Mouse (Mus musculus): ENCODE measurements around the gene Atp1a3. TPM values are rescaled to one million over a fixed set of nuclear protein-coding genes. Genes with fewer than 3 reads are reported as not detected.
A peak's percentile ranks its signal among the peaks of the same experiment; 100 is the strongest.

Atp1a3 gene
- polyA plus RNA-seq, 1 experiment from 2014 or later: 1.0 TPM

DNA sequence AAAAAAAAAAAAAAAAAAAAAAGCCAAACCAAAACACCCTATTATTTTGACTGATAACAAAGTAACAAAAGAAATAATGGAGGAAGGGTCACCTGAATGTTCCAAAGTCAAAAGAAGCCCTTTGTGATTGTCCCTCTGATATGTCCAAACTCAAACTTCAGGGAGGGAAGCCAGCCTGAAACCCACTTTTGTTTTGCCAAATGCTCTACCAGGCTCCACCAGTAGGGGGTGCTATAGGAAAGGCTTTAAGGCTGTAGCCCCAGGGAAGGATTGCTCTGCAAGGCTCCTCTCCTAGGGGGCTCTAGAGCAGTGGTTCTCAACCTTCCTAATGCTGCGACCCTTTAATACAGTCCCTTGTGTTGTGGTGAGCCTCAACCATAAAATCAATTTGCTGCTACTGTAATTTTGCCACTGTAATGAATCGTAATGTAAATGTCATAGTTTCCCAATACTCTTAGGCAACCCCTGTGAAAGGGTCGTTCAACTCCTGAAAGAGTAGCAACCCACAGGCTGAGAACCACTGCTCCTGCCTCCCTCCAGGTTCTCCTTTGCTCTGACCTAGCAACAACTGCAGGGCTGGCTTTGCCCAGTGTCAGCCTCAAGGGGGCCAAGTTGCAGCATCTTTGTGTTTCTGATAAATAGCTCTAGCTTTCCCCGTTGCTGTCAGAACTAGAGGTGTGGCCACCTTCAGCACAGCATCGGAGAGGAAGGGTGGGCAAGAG lies 24.4 kb upstream of the Atp1a3 start:
- H3K27ac ChIP-seq (ENCODE audit: low read length): no peak overlapping the region
- peaks cover 3% of the 10 kb centered on the region; the same call in 1 of the 2 replicates for H3K36me3 ChIP-seq (ENCODE audit: control insufficient read depth, insufficient read depth, low read length)
- H3K27me3 ChIP-seq (ENCODE audit: control insufficient read depth, insufficient read depth, low read depth, low read length): no peaks in the 10 kb centered on the region
- H3K4me3 ChIP-seq (ENCODE audit: low read length): no peak overlapping the region
- WGBS: 43% methylated on average over 5 of the region's 5 CpGs
- H3K4me2 ChIP-seq (ENCODE audit: low read depth, low read length): no peak overlapping the region
- ATAC-seq (ENCODE audit: low read depth): peak; percentile 68
- H3K9ac ChIP-seq (ENCODE audit: low read length): no peak overlapping the region
- H3K4me1 ChIP-seq (replicated peaks; ENCODE audit: control insufficient read depth, insufficient read depth, low read length): no peaks in the 10 kb centered on the region
- no peaks in the 10 kb centered on the region for H3K9me3 ChIP-seq (ENCODE audit: control insufficient read depth, low read length)

DNA sequence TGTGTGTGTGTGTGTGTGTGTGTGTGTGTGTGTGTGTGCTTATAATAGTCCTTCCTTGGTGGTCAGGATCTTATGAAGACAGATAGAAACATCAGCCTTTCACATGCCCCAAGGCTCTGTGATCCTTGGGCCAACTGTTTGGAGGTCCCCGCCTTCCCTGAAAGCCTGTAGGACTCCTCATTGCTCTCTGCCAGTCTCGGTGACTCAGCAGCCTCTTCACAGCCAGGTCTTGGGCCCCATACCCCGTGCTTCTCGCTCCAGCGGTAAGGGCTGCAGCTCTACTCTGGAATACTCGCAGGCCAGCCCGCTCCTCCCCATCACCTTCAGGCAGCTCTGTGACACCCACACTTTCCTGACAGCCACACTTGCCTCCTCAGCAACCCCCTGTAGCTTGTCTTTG lies 20.7 kb upstream of the Atp1a3 start:
- Histone ChIP-seq H3K4me2 (ENCODE audit: low read depth, low read length) (no peak overlapping the region), H3K27me3 (ENCODE audit: control insufficient read depth, insufficient read depth, low read depth, low read length) (no peaks in the 10 kb centered on the region), H3K9me3 (ENCODE audit: control insufficient read depth, low read length) (no peaks in the 10 kb centered on the region), H3K27ac (ENCODE audit: low read length) (no peak overlapping the region), H3K36me3 (ENCODE audit: control insufficient read depth, insufficient read depth, low read length) (peaks cover 5% of the 10 kb centered on the region; the same call in 1 of the 2 replicates), H3K4me3 (ENCODE audit: low read length) (no peak overlapping the region), H3K9ac (ENCODE audit: low read length) (no peak overlapping the region), H3K4me1 (replicated peaks; ENCODE audit: control insufficient read depth, insufficient read depth, low read length) (no peaks in the 10 kb centered on the region)
- no peak for ATAC-seq (ENCODE audit: low read depth)
- WGBS: 56% methylated on average over 7 of the region's 7 CpGs

DNA sequence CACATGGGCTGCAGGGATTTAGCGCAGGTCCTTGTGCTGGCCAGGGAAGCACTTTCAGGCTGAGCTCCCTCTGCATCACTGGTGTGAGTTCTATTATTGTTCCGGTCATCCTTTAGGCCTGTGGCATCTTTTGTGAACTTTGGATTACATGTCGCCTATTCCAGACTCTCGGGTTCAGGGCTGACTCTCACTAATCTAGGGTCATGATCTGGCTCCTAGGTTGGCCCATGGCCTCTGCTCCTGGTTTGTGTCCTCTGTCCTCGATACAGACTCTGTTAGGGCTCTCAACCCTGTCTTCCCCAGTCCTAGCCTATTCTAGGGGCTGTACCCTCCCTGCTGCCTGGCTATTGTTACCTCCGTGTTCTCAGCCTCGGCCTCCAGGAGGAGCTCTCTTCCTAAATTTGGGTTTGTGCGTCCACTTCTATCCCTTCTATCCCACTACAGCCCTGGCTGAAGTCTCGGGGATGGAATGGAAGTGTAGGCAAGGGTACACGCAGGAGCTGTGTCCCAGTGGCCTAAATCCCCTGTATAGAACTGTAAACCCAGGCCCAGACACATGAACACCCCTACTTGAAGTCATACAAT lies 20.2 kb upstream of the Atp1a3 start:
- H3K4me3 ChIP-seq (ENCODE audit: low read length): no peak overlapping the region
- no peak overlapping the region for H3K27ac ChIP-seq (ENCODE audit: low read length)
- peaks cover 8% of the 10 kb centered on the region; the same call in 1 of the 2 replicates for H3K36me3 ChIP-seq (ENCODE audit: control insufficient read depth, insufficient read depth, low read length)
- no peak for ATAC-seq (ENCODE audit: low read depth)
- no peaks in the 10 kb centered on the region for H3K4me1 ChIP-seq (replicated peaks; ENCODE audit: control insufficient read depth, insufficient read depth, low read length)
- H3K27me3 ChIP-seq (ENCODE audit: control insufficient read depth, insufficient read depth, low read depth, low read length): no peaks in the 10 kb centered on the region
- no peak overlapping the region for H3K9ac ChIP-seq (ENCODE audit: low read length)
- H3K4me2 ChIP-seq (ENCODE audit: low read depth, low read length): no peak overlapping the region
- WGBS: 54% methylated on average over 10 of the region's 10 CpGs
- no peaks in the 10 kb centered on the region for H3K9me3 ChIP-seq (ENCODE audit: control insufficient read depth, low read length)

DNA sequence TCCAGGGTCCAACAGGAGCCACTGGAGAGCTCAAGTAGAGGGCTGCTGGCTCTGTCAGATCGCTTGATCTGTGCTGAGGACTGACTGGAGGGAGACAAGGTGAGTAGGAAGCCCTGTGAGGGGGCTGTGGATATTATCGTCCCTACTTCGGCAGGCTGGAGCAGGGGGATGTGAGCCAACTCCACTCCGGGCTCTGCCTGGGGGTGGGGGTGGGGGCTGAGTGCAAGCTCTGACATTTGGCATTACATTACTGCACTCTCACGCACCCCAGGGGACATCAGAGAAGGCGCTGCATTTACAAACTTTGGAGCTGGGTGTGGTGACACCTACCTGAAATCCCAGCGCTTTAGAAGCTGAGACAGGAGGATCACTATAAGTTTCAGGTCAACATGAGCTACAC lies 5.8 kb upstream of the Atp1a3 start:
- Histone ChIP-seq H3K27me3 (ENCODE audit: control insufficient read depth, insufficient read depth, low read depth, low read length) (peaks cover 53% of the 10 kb centered on the region), H3K4me2 (ENCODE audit: low read depth, low read length) (no peak overlapping the region), H3K36me3 (ENCODE audit: control insufficient read depth, insufficient read depth, low read length) (peaks cover 3% of the 10 kb centered on the region; the same call in 1 of the 2 replicates), H3K27ac (ENCODE audit: low read length) (no peak overlapping the region), H3K4me1 (replicated peaks; ENCODE audit: control insufficient read depth, insufficient read depth, low read length) (peaks cover 6% of the 10 kb centered on the region; the same call in 1 of the 2 replicates), H3K9me3 (ENCODE audit: control insufficient read depth, low read length) (no peaks in the 10 kb centered on the region), H3K4me3 (ENCODE audit: low read length) (no peak overlapping the region), H3K9ac (ENCODE audit: low read length) (no peak overlapping the region)
- 61% methylated on average over 7 of the region's 7 CpGs for WGBS
- ATAC-seq (ENCODE audit: low read depth): no peak

DNA sequence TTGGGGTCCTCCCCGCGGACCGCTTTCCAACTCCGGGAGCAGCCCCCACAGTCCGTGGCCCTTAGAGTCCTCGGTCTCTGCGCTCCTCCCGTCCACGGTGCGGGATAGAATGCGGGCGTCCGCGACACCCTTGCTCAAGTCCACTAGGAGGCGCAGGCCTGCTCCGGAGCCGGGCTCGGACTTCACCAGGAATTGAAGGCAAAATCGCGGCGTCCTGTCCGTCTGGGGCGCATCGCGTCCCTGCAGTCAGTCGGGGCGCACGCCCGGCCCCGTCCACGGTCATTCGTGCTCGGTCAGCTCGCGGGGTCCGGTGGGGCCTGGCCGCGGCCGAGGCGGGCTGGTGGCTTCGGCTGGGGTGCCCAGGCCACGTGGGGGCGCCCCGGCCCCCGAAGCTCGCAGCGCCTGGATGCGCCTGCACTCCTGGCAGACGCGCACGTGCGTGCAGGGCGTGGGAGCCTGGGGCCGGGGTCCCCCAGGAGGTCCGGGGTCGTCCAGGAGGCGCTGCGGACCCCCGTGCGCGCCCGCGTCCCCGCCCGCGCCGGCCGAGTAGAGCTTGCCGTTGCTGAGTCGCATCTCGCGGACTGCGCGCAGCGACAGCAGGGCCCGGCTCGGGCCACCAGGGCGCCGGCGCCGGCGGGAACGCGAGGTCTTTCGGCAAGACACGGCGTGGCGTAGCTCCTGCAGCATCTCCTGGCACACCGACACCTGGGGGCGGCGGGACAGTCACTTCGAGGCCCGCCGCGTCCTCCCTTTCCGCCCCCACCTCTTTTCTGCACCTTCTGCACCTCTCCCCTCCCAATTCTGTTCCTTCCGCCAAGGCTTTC lies 4.5 kb upstream of the Atp1a3 start:
- Histone ChIP-seq H3K4me1 (replicated peaks; ENCODE audit: control insufficient read depth, insufficient read depth, low read length) (peaks cover 6% of the 10 kb centered on the region; the same call in 1 of the 2 replicates), H3K4me2 (ENCODE audit: low read depth, low read length) (peak overlapping the region; percentile 66)
- WGBS: 2% methylated on average over 87 of the region's 97 CpGs

DNA sequence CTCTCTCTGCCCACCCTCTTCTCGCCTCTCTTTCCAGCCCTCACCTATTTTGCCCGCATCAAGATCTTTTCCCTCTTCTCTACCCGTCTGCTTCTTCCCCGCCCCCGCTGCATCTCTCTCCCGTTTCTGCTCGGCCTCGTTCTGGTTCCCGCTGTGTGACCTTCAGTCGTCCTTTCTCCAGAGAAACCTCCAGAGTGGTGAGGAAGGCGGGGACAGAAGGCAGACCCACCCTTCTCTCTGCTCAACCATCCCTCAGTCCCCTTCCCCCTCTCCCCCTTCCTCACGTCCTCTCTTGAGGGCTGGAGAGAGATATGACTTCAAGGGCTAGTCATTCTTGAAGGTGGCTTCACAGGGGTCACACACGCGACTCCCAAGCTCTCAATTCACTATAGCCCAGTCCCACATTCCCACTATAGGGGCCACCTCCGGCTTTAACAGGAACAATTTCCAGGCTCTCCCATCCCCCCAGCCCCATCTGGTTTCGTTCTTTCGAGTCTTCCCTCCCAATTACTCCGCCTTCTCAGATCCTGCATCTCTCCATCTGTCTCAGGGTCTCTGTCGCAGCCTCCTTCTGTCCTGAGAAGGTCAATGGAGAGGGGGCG lies 3.4 kb upstream of the Atp1a3 start:
- Histone ChIP-seq H3K4me3 (ENCODE audit: low read length) (no peak overlapping the region), H3K27ac (ENCODE audit: low read length) (no peak overlapping the region), H3K36me3 (ENCODE audit: control insufficient read depth, insufficient read depth, low read length) (no peaks in the 10 kb centered on the region), H3K4me1 (replicated peaks; ENCODE audit: control insufficient read depth, insufficient read depth, low read length) (peaks cover 6% of the 10 kb centered on the region; the same call in 1 of the 2 replicates), H3K4me2 (ENCODE audit: low read depth, low read length) (no peak overlapping the region), H3K9ac (ENCODE audit: low read length) (no peak overlapping the region), H3K9me3 (ENCODE audit: control insufficient read depth, low read length) (no peaks in the 10 kb centered on the region), H3K27me3 (ENCODE audit: control insufficient read depth, insufficient read depth, low read depth, low read length) (peaks cover 73% of the 10 kb centered on the region)
- no peak for ATAC-seq (ENCODE audit: low read depth)
- WGBS: 12% methylated on average over 20 of the region's 20 CpGs

More for the DNA sequence above, 4.5 kb upstream of the Atp1a3 start:
- Histone ChIP-seq H3K27me3 (ENCODE audit: control insufficient read depth, insufficient read depth, low read depth, low read length) (peaks cover 66% of the 10 kb centered on the region), H3K27ac (ENCODE audit: low read length) (no peak overlapping the region), H3K9me3 (ENCODE audit: control insufficient read depth, low read length) (no peaks in the 10 kb centered on the region), H3K9ac (ENCODE audit: low read length) (peak overlapping the region; percentile 28; the same call in 1 of the 2 replicates), H3K4me3 (ENCODE audit: low read length) (peak overlapping the region; percentile 42), H3K36me3 (ENCODE audit: control insufficient read depth, insufficient read depth, low read length) (peaks cover 2% of the 10 kb centered on the region; the same call in 1 of the 2 replicates)
- ATAC-seq (ENCODE audit: low read depth): peak; percentile 23; the same call in 1 of the 2 replicates

DNA sequence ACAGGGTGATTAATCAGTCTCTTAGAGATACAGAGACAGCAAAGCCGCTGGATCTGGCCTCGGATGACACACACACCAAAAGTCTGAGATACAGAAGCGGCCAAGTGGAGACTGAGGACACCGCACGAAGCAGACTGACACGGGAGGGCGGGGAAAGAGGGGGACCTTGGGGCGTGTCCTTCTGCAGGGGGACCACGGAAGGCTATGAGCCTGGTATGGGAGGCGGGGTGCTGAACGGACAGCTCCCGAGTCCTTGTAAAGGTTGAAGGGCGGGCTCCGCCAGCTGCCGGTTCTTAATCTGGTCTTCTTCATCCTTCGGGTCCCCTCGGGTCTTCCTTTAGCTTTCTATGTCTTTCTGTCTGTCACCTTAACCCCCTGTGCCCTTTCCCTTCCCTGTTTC lies 2.9 kb upstream of the Atp1a3 start:
- under 1% methylated on average over 17 of the region's 17 CpGs for WGBS
- no peak overlapping the region for H3K4me3 ChIP-seq (ENCODE audit: low read length)

DNA sequence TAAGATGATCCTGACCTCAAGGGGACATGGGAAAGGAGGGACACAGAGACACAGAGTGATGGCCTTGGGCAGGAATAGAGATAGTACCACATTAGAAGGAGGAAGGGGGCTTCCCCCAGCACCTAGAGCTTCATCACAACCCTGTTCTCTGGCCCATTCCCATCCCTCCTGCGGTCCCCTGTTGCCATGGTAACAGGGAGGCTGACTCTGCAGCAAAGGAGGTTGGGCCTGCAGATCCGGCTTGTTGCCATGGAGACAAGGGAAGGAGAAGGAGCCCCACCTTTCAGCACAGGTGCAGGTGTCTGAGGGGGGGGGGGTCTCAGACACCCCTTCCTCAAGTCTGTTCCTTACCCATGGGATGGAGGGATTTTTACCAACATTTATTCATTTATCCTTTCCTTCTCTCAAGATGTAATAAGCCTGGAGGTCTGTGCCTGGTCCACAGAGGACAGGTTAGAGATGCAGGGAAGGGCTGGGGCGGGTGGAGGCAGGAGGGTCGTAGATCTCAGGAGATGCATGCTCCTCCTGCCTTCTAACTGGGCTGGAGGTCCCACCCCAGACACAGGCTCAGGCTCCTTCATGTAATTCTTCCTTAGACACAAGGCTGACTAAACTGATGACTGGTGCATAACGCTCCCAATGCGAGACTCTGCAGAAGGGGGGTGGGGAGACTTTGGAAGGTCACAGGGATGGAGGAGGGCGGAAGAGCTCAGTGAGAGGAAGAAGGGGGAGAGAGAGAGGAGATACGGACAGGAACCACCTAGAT lies 2.0 kb upstream of the Atp1a3 start:
- Histone ChIP-seq H3K9me3 (ENCODE audit: control insufficient read depth, low read length) (no peaks in the 10 kb centered on the region), H3K4me3 (ENCODE audit: low read length) (no peak overlapping the region), H3K27me3 (ENCODE audit: control insufficient read depth, insufficient read depth, low read depth, low read length) (peaks cover 73% of the 10 kb centered on the region), H3K36me3 (ENCODE audit: control insufficient read depth, insufficient read depth, low read length) (no peaks in the 10 kb centered on the region), H3K4me2 (ENCODE audit: low read depth, low read length) (no peak overlapping the region), H3K27ac (ENCODE audit: low read length) (no peak overlapping the region), H3K4me1 (replicated peaks; ENCODE audit: control insufficient read depth, insufficient read depth, low read length) (peaks cover 6% of the 10 kb centered on the region; the same call in 1 of the 2 replicates), H3K9ac (ENCODE audit: low read length) (no peak overlapping the region)
- WGBS: 26% methylated on average over 8 of the region's 8 CpGs
- no peak for ATAC-seq (ENCODE audit: low read depth)

More for the DNA sequence above, 2.9 kb upstream of the Atp1a3 start:
- peaks cover 6% of the 10 kb centered on the region; the same call in 1 of the 2 replicates for H3K4me1 ChIP-seq (replicated peaks; ENCODE audit: control insufficient read depth, insufficient read depth, low read length)
- no peak overlapping the region for H3K9ac ChIP-seq (ENCODE audit: low read length)
- peaks cover 73% of the 10 kb centered on the region for H3K27me3 ChIP-seq (ENCODE audit: control insufficient read depth, insufficient read depth, low read depth, low read length)
- no peaks in the 10 kb centered on the region for H3K36me3 ChIP-seq (ENCODE audit: control insufficient read depth, insufficient read depth, low read length)
- 0 out of 2 replicates have a peak, but pooled peaks have one; percentile 20 for ATAC-seq (ENCODE audit: low read depth)
- no peak overlapping the region for H3K4me2 ChIP-seq (ENCODE audit: low read depth, low read length)
- H3K9me3 ChIP-seq (ENCODE audit: control insufficient read depth, low read length): no peaks in the 10 kb centered on the region
- no peak overlapping the region for H3K27ac ChIP-seq (ENCODE audit: low read length)

Data from lung, embryonic 16.5 days (tissue).